8 mouse cellular contexts compared by ENCODE assay signal in the genomic region with DNA sequence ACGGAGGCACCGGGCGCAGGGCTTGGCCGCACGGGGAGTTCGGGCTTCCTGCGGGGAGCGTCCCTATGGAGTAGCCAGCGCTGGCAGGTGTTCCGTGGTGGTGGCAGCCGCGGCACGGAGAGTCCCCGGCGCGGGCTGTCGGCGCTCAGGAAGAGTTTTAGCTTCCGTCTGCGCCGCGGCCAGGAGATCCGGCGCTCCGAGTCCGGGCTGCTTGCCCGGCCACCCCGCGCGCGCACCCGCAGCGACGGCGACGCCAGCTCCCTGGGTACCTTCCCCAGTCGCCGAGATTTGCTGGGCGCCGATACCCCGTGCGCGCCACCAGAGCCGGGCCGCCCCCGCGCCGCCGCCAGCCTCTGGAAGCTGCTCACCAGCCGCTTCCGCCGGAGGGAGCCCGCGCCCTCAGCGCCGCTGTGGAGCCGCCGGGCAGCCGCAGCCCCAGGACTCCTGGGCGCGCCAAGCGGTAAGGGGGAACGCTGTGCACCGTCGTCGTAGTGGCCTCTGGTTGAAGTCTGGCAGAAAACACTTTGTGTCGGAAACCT. TPM values are rescaled to one million over a fixed set of nuclear protein-coding genes. Genes with fewer than 3 reads are reported as not detected.
A peak's percentile ranks its signal among the peaks of the same experiment; 100 is the strongest.
DNase-seq lines count a peak whose midpoint lies in the region; ATAC-seq lines count a peak whose summit lies in the region.

No protein-coding gene starts in this region.

- peaks cover 16% of the 10 kb centered on the region for H3K4me1 ChIP-seq in forebrain, embryonic 11.5 days (replicated peaks; ENCODE audit: control insufficient read depth, insufficient read depth, low read length)
- peaks cover 52% of the 10 kb centered on the region for H3K4me1 ChIP-seq in hindbrain, embryonic 10.5 days (replicated peaks)
- peaks cover 37% of the 10 kb centered on the region for H3K4me1 ChIP-seq in midbrain, embryonic 10.5 days

- H3K4me2 ChIP-seq in forebrain, embryonic 11.5 days (ENCODE audit: low read depth, low read length, severe bottlenecking) = peak overlapping the region; percentile 63

- no peak overlapping the region for H3K27ac ChIP-seq in forebrain, embryonic 11.5 days (ENCODE audit: low read depth, low read length)
- peak overlapping the region; percentile 60 for H3K27ac ChIP-seq in hindbrain, embryonic 10.5 days
- H3K27ac ChIP-seq in midbrain, embryonic 10.5 days (replicated peaks) = peak overlapping the region; percentile 38; the same call in 1 of the 2 replicates

- intact Hi-C loops in left cerebral cortex, postnatal 10 days (cut with DNase I) = loop anchor here (5.0 kb wide), 1 partner anchor 52 kb away; the partner anchor contains the start of genes Cdk5 and Slc4a2

- peak; percentile 45 for DNase-seq in urinary bladder, adult 2 months (ENCODE audit: low spot score)
- DNase-seq in urinary bladder, postnatal 14 days (ENCODE audit: low spot score) = no peak
- DNase-seq in forebrain, embryonic 11.5 days (ENCODE audit: low spot score) = peak; percentile 73
- peak; percentile 51 for DNase-seq in hindbrain, embryonic 10.5 days (ENCODE audit: low spot score)
- DNase-seq in left cerebral cortex, postnatal 10 days (ENCODE audit: extremely low spot score in 1 of 2, low spot score in 2 of 2) = peak; percentile 38 to 80
- DNase-seq in midbrain, embryonic 10.5 days (ENCODE audit: low spot score) = peak; percentile 53
- DNase-seq in right cerebral cortex, postnatal 4 days = peak; percentile 58
- DNase-seq in cerebellum, adult 8-10 months = no peak

- no peaks in the 10 kb centered on the region; the same call in 1 of the 2 replicates for H3K36me3 ChIP-seq in forebrain, embryonic 11.5 days (ENCODE audit: control insufficient read depth, insufficient read depth, low read length)
- H3K36me3 ChIP-seq in hindbrain, embryonic 10.5 days = peaks cover 52% of the 10 kb centered on the region
- H3K36me3 ChIP-seq in midbrain, embryonic 10.5 days = peaks cover 57% of the 10 kb centered on the region

- H3K27me3 ChIP-seq in forebrain, embryonic 11.5 days (ENCODE audit: control insufficient read depth, insufficient read depth, low read length) = peaks cover 22% of the 10 kb centered on the region
- H3K27me3 ChIP-seq in hindbrain, embryonic 10.5 days (ENCODE audit: insufficient read depth, poor library complexity, severe bottlenecking) = peaks cover 43% of the 10 kb centered on the region
- H3K27me3 ChIP-seq in midbrain, embryonic 10.5 days (ENCODE audit: low read depth, poor library complexity, severe bottlenecking) = peaks cover 49% of the 10 kb centered on the region

- H3K9me3 ChIP-seq in forebrain, embryonic 11.5 days (ENCODE audit: control insufficient read depth, low read length) = no peaks in the 10 kb centered on the region
- H3K9me3 ChIP-seq in hindbrain, embryonic 10.5 days = no peaks in the 10 kb centered on the region
- no peaks in the 10 kb centered on the region for H3K9me3 ChIP-seq in midbrain, embryonic 10.5 days (replicated peaks)

- WGBS in forebrain, embryonic 11.5 days = 2% methylated on average over 61 of the region's 67 CpGs
- WGBS in hindbrain, embryonic 10.5 days = under 1% methylated on average over 67 of the region's 67 CpGs
- 2% methylated on average over 67 of the region's 67 CpGs for WGBS in midbrain, embryonic 10.5 days

- H3K9ac ChIP-seq in forebrain, embryonic 11.5 days (ENCODE audit: low read length) = peak overlapping the region; percentile 37

- H3K4me3 ChIP-seq in forebrain, embryonic 11.5 days (ENCODE audit: low read depth, low read length) = peak overlapping the region; percentile 33
- H3K4me3 ChIP-seq in hindbrain, embryonic 10.5 days = peak overlapping the region; percentile 55
- H3K4me3 ChIP-seq in midbrain, embryonic 10.5 days = peak overlapping the region; percentile 54

- no peak for ATAC-seq in forebrain, embryonic 11.5 days (replicated peaks; ENCODE audit: low FRiP score)

RNA-seq across cellular contexts. Expression of gene Agap3, which starts 22.8 kb away (rescaled TPM):
- 55.8 and 73.8 TPM in 2 replicates for polyA plus RNA-seq in urinary bladder, adult 2 months (2012; rRNA removed)
- polyA plus RNA-seq in forebrain, embryonic 11.5 days (2014; fragmentation: Nextera tagmentation; extraction: Ambion mirVana) = 52.7 and 67.0 TPM in 2 replicates
- 31.9 and 36.5 TPM in 2 replicates for polyA plus RNA-seq in hindbrain, embryonic 10.5 days (2016; fragmentation: Nextera tagmentation; extraction: Ambion mirVana)
- total RNA-seq in left cerebral cortex, postnatal 10 days (2021) = 100 to 1,000 TPM; 488 to 490 TPM
- 27.6 and 31.2 TPM in 2 replicates for polyA plus RNA-seq in midbrain, embryonic 10.5 days (2016; fragmentation: Nextera tagmentation; extraction: Ambion mirVana)

RNA-seq across cellular contexts. Expression of gene Tmub1, which starts 27.1 kb away (rescaled TPM):
- 24.5 TPM in 2 replicates for polyA plus RNA-seq in urinary bladder, adult 2 months (2012; rRNA removed)
- polyA plus RNA-seq in forebrain, embryonic 11.5 days (2014; fragmentation: Nextera tagmentation; extraction: Ambion mirVana) = 30.2 and 31.8 TPM in 2 replicates
- polyA plus RNA-seq in hindbrain, embryonic 10.5 days (2016; fragmentation: Nextera tagmentation; extraction: Ambion mirVana) = 32.7 and 38.4 TPM in 2 replicates
- total RNA-seq in left cerebral cortex, postnatal 10 days (2021) = 10 to 100 TPM; 29.1 to 29.4 TPM
- 30.9 and 32.9 TPM in 2 replicates for polyA plus RNA-seq in midbrain, embryonic 10.5 days (2016; fragmentation: Nextera tagmentation; extraction: Ambion mirVana)

RNA-seq across cellular contexts. Expression of gene Fastk, which starts 29.7 kb away (rescaled TPM):
- 134 and 154 TPM in 2 replicates for polyA plus RNA-seq in urinary bladder, adult 2 months (2012; rRNA removed)
- 104 and 116 TPM in 2 replicates for polyA plus RNA-seq in forebrain, embryonic 11.5 days (2014; fragmentation: Nextera tagmentation; extraction: Ambion mirVana)
- 114 and 127 TPM in 2 replicates for polyA plus RNA-seq in hindbrain, embryonic 10.5 days (2016; fragmentation: Nextera tagmentation; extraction: Ambion mirVana)
- total RNA-seq in left cerebral cortex, postnatal 10 days (2021) = 100 to 1,000 TPM in 1 of 2 experiments, 10 to 100 TPM in 1; 96.6 to 105 TPM
- polyA plus RNA-seq in midbrain, embryonic 10.5 days (2016; fragmentation: Nextera tagmentation; extraction: Ambion mirVana) = 107 and 113 TPM in 2 replicates

RNA-seq across cellular contexts. Expression of gene Slc4a2, which starts 51.2 kb away (rescaled TPM):
- polyA plus RNA-seq in urinary bladder, adult 2 months (2012; rRNA removed) = 61.6 and 63.0 TPM in 2 replicates
- 28.4 and 28.7 TPM in 2 replicates for polyA plus RNA-seq in forebrain, embryonic 11.5 days (2014; fragmentation: Nextera tagmentation; extraction: Ambion mirVana)
- polyA plus RNA-seq in hindbrain, embryonic 10.5 days (2016; fragmentation: Nextera tagmentation; extraction: Ambion mirVana) = 33.5 and 39.7 TPM in 2 replicates
- total RNA-seq in left cerebral cortex, postnatal 10 days (2021) = 10 to 100 TPM; 24.6 to 27.6 TPM
- polyA plus RNA-seq in midbrain, embryonic 10.5 days (2016; fragmentation: Nextera tagmentation; extraction: Ambion mirVana) = 32.9 and 33.3 TPM in 2 replicates

RNA-seq across cellular contexts. Expression of gene Cdk5, which starts 51.5 kb away (rescaled TPM):
- 61.4 and 77.8 TPM in 2 replicates for polyA plus RNA-seq in urinary bladder, adult 2 months (2012; rRNA removed)
- polyA plus RNA-seq in forebrain, embryonic 11.5 days (2014; fragmentation: Nextera tagmentation; extraction: Ambion mirVana) = 47.5 and 53.9 TPM in 2 replicates
- polyA plus RNA-seq in hindbrain, embryonic 10.5 days (2016; fragmentation: Nextera tagmentation; extraction: Ambion mirVana) = 46.4 and 61.4 TPM in 2 replicates
- 100 to 1,000 TPM; 148 to 150 TPM for total RNA-seq in left cerebral cortex, postnatal 10 days (2021)
- polyA plus RNA-seq in midbrain, embryonic 10.5 days (2016; fragmentation: Nextera tagmentation; extraction: Ambion mirVana) = 49.0 and 61.6 TPM in 2 replicates

Comparison
In these comparisons a context has a peak if more than half of its experiments do, and no peak if none do; other contexts are left out.
1. DNase-seq: peak in urinary bladder, adult 2 months (single experiment), forebrain, embryonic 11.5 days (single experiment), hindbrain, embryonic 10.5 days (single experiment), left cerebral cortex, postnatal 10 days (2 of 2), midbrain, embryonic 10.5 days (single experiment) and right cerebral cortex, postnatal 4 days (single experiment); none in urinary bladder, postnatal 14 days (single experiment) and cerebellum, adult 8-10 months (single experiment).
2. Peak in every context shown above with its lines, with median percentiles within 50 percentile points of each other: H3K4me3 ChIP-seq.